Mouse (Mus musculus): ENCODE results near the gene Mnat1.
"Not testable (repeated sequence)": the region's sequence is repeated elsewhere in the genome, so short reads cannot be mapped to it uniquely, and the experiment has no call there.

The Mnat1 gene

GRCm38 (mm10) chr12:73123093-73124041, at the start of gene Mnat1:
TSS of gene Mnat1 (plus strand) at chr12:73123717.
- peak; percentile 82 for DNase-seq (ENCODE audit: low read depth, low spot score)

DNA sequence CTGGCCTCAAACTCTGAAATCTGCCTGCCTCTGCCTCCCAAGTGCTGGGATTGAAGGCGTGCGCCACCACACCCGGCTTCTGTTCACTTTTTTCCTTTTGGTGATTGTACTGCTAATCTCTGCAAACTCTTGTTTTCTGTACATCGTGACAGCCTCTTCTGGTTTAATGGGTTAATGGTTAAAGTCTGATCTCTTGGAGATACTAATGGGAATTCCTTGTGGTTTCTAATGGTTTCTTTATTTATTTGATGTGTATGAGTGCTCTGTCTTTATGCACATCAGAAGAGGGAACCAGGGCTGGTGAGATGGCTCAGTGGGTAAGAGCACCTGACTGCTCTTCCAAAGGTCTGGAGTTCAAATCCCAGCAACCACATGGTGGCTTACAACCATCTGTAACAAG, 41.7 kb upstream of the Mnat1 start:
- DNase-seq (ENCODE audit: low read depth, low spot score): not testable (repeated sequence)

- no peak for DNase-seq (ENCODE audit: low read depth, low spot score)
Measured at GRCm38 (mm10) chr12:73083773-73084172, 39.7 kb upstream of the Mnat1 start.

DNA sequence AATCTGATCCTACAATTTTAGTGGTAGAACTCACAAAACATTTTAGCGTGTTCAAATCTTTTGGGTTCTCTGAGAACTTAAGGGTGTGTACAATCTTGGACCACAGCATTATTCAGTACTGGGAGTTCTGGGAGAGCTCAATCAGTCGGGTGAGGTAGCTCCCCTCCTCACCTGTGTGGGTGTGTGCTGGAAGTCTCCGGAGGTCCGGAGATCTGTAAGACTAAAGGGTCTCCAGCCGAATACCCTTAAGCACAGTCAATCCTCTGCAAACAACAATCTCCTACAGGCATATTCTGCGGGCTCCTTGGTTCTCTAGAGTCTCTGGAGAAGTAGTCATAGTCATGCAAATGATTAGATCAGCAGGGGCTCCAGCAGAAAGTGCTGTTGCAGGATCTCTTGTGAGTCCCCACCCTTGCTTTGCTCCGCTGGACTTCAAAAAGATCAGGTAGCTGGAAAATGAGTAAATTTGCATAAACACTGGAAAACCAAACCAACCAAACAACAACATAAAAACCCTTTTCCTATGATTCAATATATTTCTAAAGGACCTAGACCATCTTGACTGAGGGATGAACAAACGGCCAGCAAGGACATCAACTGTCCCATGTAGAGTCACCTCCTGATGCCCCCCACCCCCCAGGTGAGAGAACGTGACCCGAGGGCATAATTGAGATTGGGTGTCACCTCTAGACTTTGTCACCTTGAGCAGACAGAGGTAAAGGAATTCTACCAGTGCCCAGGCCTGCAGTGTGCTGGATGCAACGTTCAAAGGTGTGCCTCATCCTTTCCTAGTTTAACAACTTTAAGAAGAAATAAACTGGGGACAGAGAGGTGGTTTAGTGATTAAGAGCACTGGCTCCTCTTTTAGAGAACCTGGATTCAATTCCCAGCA, 37.5 kb upstream of the Mnat1 start:
- no peak for DNase-seq (ENCODE audit: low read depth, low spot score)

GRCm38 (mm10) chr12:73087086-73087485, 36.4 kb upstream of the Mnat1 start:
- no peak for DNase-seq (ENCODE audit: low read depth, low spot score)

GRCm38 (mm10) chr12:73088500-73088899, 35.0 kb upstream of the Mnat1 start:
- no peak for DNase-seq (ENCODE audit: low read depth, low spot score)

DNA sequence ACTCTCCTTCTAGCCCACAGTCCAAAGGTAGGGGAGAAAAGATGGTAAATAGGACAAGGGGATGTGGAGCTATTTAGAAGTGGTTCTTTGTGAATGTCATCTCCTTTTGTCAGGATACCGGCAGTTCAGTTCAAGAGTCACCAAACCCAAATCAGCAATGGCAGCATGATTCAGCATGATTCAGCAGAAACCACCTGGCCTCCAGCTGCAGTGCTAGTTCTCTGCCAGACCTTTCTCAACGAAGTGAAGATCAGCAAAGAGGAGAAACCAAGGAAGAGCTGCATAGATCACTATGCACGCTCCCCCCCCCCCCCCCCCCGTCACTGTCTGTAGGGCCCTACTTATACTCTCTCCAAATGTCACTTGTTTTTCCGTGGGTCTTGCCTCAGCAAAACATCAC, 34.6 kb upstream of the Mnat1 start:
- no peak for DNase-seq (ENCODE audit: low read depth, low spot score)

- DNase-seq (ENCODE audit: low read depth, low spot score): no peak
Measured at GRCm38 (mm10) chr12:73090672-73091335, 32.7 kb upstream of the Mnat1 start.

GRCm38 (mm10) chr12:73094189-73094588, 29.3 kb upstream of the Mnat1 start:
- DNase-seq (ENCODE audit: low read depth, low spot score): no peak

GRCm38 (mm10) chr12:73094605-73095004, 28.9 kb upstream of the Mnat1 start:
- DNase-seq (ENCODE audit: low read depth, low spot score): no peak

GRCm38 (mm10) chr12:73096177-73096576, 27.3 kb upstream of the Mnat1 start:
- DNase-seq (ENCODE audit: low read depth, low spot score): not testable (repeated sequence)

DNA sequence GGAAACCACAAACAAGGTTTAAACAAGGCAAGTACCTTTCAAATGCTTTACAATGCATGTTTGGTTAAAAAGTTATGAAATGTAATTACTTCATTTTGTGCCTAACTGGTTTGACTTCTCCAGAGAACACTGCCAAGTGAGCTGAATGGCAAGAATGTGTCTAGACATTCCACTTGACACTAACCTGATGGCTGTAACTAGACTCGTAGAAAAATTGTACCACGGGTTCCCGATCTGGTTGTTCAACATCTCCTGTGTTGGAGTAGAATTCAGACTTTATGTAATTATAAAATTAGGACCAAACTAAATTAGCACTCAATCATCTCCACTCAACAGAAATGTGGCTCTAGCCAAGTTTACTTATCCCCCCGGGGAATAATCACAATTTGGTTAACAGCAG, 24.9 kb upstream of the Mnat1 start:
- DNase-seq (ENCODE audit: low read depth, low spot score): no peak

DNA sequence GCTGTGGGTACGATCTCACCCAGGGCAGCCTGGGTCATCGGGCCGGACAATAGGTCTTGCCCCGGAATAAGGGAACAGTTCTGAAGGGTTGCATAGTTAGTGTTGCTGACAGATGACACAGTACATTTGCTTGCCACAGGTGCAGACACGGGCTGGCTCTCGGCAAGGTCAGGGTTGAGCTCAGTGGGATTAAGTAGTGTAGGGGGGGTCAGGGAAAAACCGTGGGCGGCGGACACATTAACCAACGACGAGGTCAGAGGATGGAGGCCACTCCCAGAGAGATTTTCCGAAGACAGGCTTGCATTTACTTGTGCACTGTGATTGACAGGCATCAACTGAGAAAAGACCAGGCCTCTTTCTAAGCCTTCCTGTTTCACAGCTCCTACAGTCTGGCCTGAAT, 19.8 kb upstream of the Mnat1 start:
- DNase-seq (ENCODE audit: low read depth, low spot score): no peak

GRCm38 (mm10) chr12:73107821-73108220, 15.7 kb upstream of the Mnat1 start:
- no peak for DNase-seq (ENCODE audit: low read depth, low spot score)

DNA sequence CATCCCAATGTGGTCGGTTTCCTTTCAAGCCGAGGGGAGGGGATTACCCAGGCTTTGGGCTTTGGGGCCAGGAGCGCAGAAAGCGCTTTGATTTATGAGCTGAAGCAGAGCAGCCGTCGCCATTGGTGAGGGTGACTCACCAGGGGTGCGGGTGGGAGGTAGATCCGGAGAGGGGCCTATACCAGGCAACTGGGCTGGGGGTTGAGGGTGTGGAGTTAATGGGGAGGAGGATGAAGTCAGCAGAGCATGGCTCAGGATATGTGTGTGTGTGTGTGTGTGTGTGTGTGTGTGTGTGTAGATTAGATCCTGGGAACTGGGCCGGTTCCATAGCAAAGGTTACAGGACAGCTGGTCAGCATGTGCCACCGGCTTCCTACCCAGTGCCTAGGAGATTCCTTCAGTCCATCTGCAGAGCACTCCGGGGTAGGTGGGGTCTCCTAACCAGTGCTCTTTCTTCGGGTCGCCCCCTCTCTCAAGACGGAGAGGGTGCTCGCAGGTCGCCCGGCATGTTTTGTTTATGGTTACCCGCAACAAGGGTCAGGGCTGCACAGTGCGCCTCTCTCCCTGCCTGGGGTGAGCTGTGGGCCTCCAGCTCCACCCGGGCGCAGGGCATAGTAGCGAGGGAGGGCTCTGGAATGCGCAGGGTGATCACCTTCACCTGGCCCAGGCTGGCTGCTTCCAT, 12.9 kb upstream of the Mnat1 start:
- no peak for DNase-seq (ENCODE audit: low read depth, low spot score)

- no peak for DNase-seq (ENCODE audit: low read depth, low spot score)
Measured at GRCm38 (mm10) chr12:73111561-73112325, 11.8 kb upstream of the Mnat1 start.

DNA sequence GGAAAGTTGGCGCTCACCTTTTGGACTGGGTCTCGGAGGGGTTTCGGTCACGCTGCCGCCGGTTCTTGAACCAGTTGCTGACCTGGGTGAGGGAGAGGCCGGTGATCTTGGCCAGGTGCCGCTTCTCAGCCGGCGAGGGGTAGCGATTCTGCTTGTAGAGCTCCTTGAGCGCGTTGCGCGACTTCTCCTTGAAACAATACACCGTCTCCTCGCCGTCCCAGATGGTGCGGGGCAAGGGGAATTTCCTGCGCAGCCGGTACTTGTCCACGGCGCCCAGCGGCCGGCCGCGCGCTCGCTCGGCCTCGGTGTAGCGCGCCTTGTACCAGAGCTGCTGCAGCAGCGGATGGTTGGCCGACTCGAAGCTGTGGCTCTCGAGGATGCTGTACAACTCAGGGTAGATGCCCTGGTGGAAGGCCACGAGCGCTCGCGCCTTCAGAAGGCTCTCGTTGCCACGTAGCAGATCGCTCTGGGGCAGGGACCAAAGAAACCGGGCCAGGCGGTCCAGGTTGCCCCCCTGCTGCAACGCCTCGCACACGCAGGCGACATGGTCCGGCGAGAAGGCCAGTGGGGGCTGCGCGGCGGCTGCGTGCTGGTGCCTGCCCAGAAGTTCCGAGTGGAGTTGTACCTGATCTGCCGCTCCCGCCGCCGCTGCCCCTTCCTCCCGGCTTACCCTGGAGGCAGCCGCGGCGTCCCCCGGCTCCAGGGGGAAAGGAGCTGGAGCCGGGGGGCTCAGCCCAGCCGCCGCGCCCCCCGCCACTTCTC, 11.0 kb upstream of the Mnat1 start:
- no peak for DNase-seq (ENCODE audit: low read depth, low spot score)

DNA sequence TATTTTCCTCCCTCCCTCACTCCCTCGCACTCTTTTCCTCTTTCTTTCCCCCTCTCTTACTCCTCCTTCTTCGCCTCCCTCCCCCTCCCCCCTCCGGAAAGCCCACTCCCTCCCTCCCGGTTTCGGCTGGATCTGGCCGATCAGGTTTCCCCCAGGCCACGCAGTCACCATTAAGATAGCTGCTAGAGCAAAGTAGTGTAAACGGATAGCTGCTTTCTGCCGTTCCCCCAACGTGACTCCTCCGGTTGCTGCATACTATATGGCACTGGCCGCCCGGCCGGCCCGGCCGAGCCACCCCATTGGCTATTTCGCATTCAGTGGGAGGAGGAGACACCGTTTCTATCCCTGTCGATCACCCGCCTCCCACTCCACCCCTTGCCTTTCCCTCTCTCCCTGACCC, 10.3 kb upstream of the Mnat1 start, which contains the start of gene Six4:
TSS of gene Six4 (minus strand) at position 261 of the 400 bp plus-strand sequence.
- DNase-seq (ENCODE audit: low read depth, low spot score): no peak

DNA sequence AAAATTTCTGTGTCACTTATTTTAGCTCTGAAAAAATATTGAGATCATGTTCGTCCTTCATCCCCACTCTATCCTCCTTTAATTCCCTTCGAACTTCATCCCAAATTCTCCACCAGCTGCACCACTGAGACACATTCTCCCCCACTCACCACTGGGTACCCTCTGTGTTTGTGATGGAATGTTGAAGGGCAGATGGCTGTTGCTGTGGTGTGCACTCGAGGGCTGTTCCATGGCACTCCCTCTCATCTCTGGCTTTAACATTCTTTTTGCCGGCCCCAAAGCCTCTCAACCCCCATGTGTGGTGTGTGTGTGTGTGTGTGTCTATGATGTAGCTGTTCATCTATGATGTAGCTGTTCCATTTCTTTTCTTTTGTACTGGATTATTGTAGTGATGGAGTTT, 1.7 kb downstream of the Mnat1 start:
- no peak for DNase-seq (ENCODE audit: low read depth, low spot score)

- no peak for DNase-seq (ENCODE audit: low read depth, low spot score)
Measured at GRCm38 (mm10) chr12:73140732-73141131, 17.2 kb downstream of the Mnat1 start.

Data from telencephalon, adult 2 months (tissue).